Mouse (Mus musculus): Measurements from ENCODE around the gene Zscan29.

- TF ChIP-seq CTCF (IDR thresholded peaks at IDR 0.05; ENCODE audit: low read depth), result no peak
- no peak for TF ChIP-seq EP300 (IDR thresholded peaks at IDR 0.05; ENCODE audit: low read depth)
Observed at GRCm38 (mm10) chr2:121219177-121219576, 48.3 kb upstream of the Zscan29 start.
